12 mouse cellular contexts compared by ENCODE assay signal in the genomic region with DNA sequence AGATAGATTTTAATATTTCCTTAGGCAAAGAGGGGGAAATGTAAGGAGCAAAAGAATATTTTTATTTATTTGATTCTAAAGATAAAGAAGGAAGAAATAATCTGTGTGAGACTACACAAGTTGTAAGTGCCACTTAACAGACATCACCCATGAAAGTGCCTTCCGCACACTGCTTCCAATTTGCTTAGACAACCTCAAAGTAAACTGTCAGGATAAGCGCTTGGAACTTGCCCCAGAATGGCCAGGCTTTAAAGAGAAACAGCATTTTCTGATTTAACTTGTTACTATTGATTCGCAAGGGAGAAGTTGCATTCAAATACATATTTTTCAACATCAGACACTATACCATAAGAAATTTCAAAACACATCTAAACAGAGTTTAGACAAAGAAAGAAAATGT.
"Had no signal": no experiment of that assay in that cellular context is flagged by ENCODE, and none has a peak within 500 bp of the region (broad histone marks: within the 10 kb centered on the region; RNA-seq: fewer than 3 reads in every experiment).

No protein-coding gene starts in this region.

- ATAC-seq: liver, embryonic 12.5 days had no signal

- H3K4me3 ChIP-seq: kidney, embryonic 15.5 days; limb, embryonic 15.5 days; liver, embryonic 12.5 days; midbrain, embryonic 10.5 days; myocyte; neural tube, embryonic 12.5 days had no signal

- H3K9me3 ChIP-seq: kidney, embryonic 15.5 days; limb, embryonic 15.5 days; liver, embryonic 12.5 days; midbrain, embryonic 10.5 days; neural tube, embryonic 12.5 days had no signal

- H3K36me3 ChIP-seq: kidney, embryonic 15.5 days; limb, embryonic 15.5 days; liver, embryonic 12.5 days; midbrain, embryonic 10.5 days; neural tube, embryonic 12.5 days had no signal

- DNase-seq: kidney, postnatal 14 days; lung, embryonic 14.5 days; lung, postnatal 10 days; lung, postnatal 4 days; thymus, postnatal 4 days had no signal

- H3K4me1 ChIP-seq: kidney, embryonic 15.5 days; limb, embryonic 15.5 days; liver, embryonic 12.5 days; neural tube, embryonic 12.5 days had no signal

- H3K4me2 ChIP-seq: kidney, embryonic 15.5 days; limb, embryonic 15.5 days; liver, embryonic 12.5 days; lung, embryonic 14.5 days; neural tube, embryonic 12.5 days had no signal

- H3K27me3 ChIP-seq: kidney, embryonic 15.5 days; limb, embryonic 15.5 days; liver, embryonic 12.5 days; neural tube, embryonic 12.5 days had no signal

- H3K9ac ChIP-seq: kidney, embryonic 15.5 days; limb, embryonic 15.5 days; liver, embryonic 12.5 days; lung, embryonic 14.5 days; neural tube, embryonic 12.5 days had no signal

- H3K27ac ChIP-seq: kidney, embryonic 15.5 days; limb, embryonic 15.5 days; liver, embryonic 12.5 days; midbrain, embryonic 10.5 days; neural tube, embryonic 12.5 days; stomach, postnatal 0 days had no signal
